11 mouse cellular contexts compared by ENCODE assay signal in the genomic region with DNA sequence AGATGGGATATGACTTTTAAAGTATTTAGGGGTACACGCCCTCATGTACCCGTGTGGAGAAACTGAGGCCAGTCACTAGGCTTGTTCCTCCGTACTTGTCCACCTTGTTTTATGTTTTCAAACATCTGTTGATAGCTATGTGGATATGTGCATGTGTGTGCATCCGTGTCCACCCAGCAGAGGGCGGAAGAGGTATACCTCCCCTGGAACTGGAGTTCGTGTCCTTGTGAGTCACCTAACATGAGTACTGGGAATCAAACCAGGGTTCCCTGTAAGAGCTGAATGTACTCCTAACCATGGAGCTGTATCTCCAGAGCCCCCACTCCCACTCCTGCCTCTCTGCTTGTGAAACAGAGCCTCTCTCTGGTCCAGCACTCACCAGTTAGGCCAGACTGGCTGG.
DNase-seq lines count a peak whose midpoint lies in the region; ATAC-seq and TF ChIP-seq lines count a peak whose summit lies in the region.
"Had no signal": no experiment of that assay in that cellular context is flagged by ENCODE, and none has a peak within 500 bp of the region (broad histone marks: within the 10 kb centered on the region; RNA-seq: fewer than 3 reads in every experiment).

No protein-coding gene starts in this region.

- DNase-seq in forebrain, postnatal 0 days: no peak
- no peak for DNase-seq in forebrain, embryonic 10.5 days (ENCODE audit: extremely low spot score, low spot score)
- DNase-seq in midbrain, embryonic 10.5 days (ENCODE audit: low spot score): peak; percentile 24
- no peak for DNase-seq in midbrain, postnatal 0 days (ENCODE audit: low spot score)
- DNase-seq in kidney, postnatal 36 days: peak; percentile 24 to 42
- peak; percentile 19 to 29 for DNase-seq in thymus, postnatal 36 days
- DNase-seq in hindbrain, embryonic 14.5 days (ENCODE audit: low spot score): no peak
- DNase-seq in layer of hippocampus, adult 18-20 months (ENCODE audit: low spot score in 2 of 2): no peak
- DNase-seq: gastrocnemius, postnatal 36 days had no signal

- H3K9me3 ChIP-seq in forebrain, postnatal 0 days (ENCODE audit: low read length): no peaks in the 10 kb centered on the region
- no peaks in the 10 kb centered on the region for H3K9me3 ChIP-seq in forebrain, embryonic 10.5 days
- H3K9me3 ChIP-seq in midbrain, embryonic 10.5 days (replicated peaks): no peaks in the 10 kb centered on the region
- no peaks in the 10 kb centered on the region for H3K9me3 ChIP-seq in midbrain, postnatal 0 days (ENCODE audit: low read length)
- H3K9me3 ChIP-seq in hindbrain, embryonic 14.5 days (ENCODE audit: control insufficient read depth, low read length): no peaks in the 10 kb centered on the region
- H3K9me3 ChIP-seq: limb, embryonic 15.5 days; neural tube, embryonic 12.5 days had no signal

- H3K27me3 ChIP-seq in forebrain, postnatal 0 days (ENCODE audit: insufficient read depth, low read length): no peaks in the 10 kb centered on the region
- no peaks in the 10 kb centered on the region for H3K27me3 ChIP-seq in forebrain, embryonic 10.5 days (ENCODE audit: poor library complexity, severe bottlenecking)
- no peaks in the 10 kb centered on the region for H3K27me3 ChIP-seq in midbrain, embryonic 10.5 days (ENCODE audit: low read depth, poor library complexity, severe bottlenecking)
- H3K27me3 ChIP-seq in midbrain, postnatal 0 days (ENCODE audit: insufficient read depth, low read length): no peaks in the 10 kb centered on the region
- H3K27me3 ChIP-seq in hindbrain, embryonic 14.5 days (ENCODE audit: control insufficient read depth, insufficient read depth, low read length): no peaks in the 10 kb centered on the region
- H3K27me3 ChIP-seq: limb, embryonic 15.5 days; neural tube, embryonic 12.5 days had no signal

- ATAC-seq in forebrain, postnatal 0 days: no peak
- ATAC-seq in midbrain, postnatal 0 days (ENCODE audit: low FRiP score): no peak
- no peak for ATAC-seq in hindbrain, embryonic 14.5 days (ENCODE audit: low FRiP score)

- H3K4me1 ChIP-seq in forebrain, postnatal 0 days (ENCODE audit: insufficient read depth): no peaks in the 10 kb centered on the region
- H3K4me1 ChIP-seq in forebrain, embryonic 10.5 days: no peaks in the 10 kb centered on the region
- no peaks in the 10 kb centered on the region for H3K4me1 ChIP-seq in midbrain, embryonic 10.5 days
- no peaks in the 10 kb centered on the region for H3K4me1 ChIP-seq in midbrain, postnatal 0 days (ENCODE audit: insufficient read depth, low read length)
- no peaks in the 10 kb centered on the region for H3K4me1 ChIP-seq in hindbrain, embryonic 14.5 days (replicated peaks; ENCODE audit: control insufficient read depth, insufficient read depth, low read length)
- H3K4me1 ChIP-seq: limb, embryonic 15.5 days; neural tube, embryonic 12.5 days had no signal

- no peak overlapping the region for H3K4me2 ChIP-seq in forebrain, postnatal 0 days (ENCODE audit: low read depth)
- no peak overlapping the region for H3K4me2 ChIP-seq in midbrain, postnatal 0 days (ENCODE audit: low read depth, low read length, poor library complexity, severe bottlenecking)
- no peak overlapping the region for H3K4me2 ChIP-seq in hindbrain, embryonic 14.5 days (replicated peaks)
- H3K4me2 ChIP-seq: limb, embryonic 15.5 days; neural tube, embryonic 12.5 days had no signal

- H3K36me3 ChIP-seq in forebrain, postnatal 0 days (ENCODE audit: insufficient read depth): peaks cover 82% of the 10 kb centered on the region
- peaks cover 88% of the 10 kb centered on the region for H3K36me3 ChIP-seq in forebrain, embryonic 10.5 days (replicated peaks)
- H3K36me3 ChIP-seq in midbrain, embryonic 10.5 days: peaks cover 95% of the 10 kb centered on the region
- H3K36me3 ChIP-seq in midbrain, postnatal 0 days (ENCODE audit: insufficient read depth, low read length): peaks cover 37% of the 10 kb centered on the region
- H3K36me3 ChIP-seq in hindbrain, embryonic 14.5 days (replicated peaks; ENCODE audit: control insufficient read depth, insufficient read depth): peaks cover 96% of the 10 kb centered on the region

- H3K9ac ChIP-seq in forebrain, postnatal 0 days: no peak overlapping the region
- H3K9ac ChIP-seq in midbrain, postnatal 0 days (replicated peaks; ENCODE audit: low read length, poor library complexity, severe bottlenecking): no peak overlapping the region
- no peak overlapping the region for H3K9ac ChIP-seq in hindbrain, embryonic 14.5 days
- H3K9ac ChIP-seq: limb, embryonic 15.5 days; neural tube, embryonic 12.5 days had no signal

- TF ChIP-seq CTCF in forebrain, postnatal 0 days (IDR thresholded peaks at IDR 0.05; ENCODE audit: low read depth): 0 out of 2 replicates have a peak, but pooled peaks have one; percentile 22
- no peak for TF ChIP-seq CTCF in midbrain, postnatal 0 days (IDR thresholded peaks at IDR 0.05)

- WGBS in forebrain, postnatal 0 days: 94% methylated on average over 6 of the region's 6 CpGs
- WGBS in forebrain, embryonic 10.5 days: 87% methylated on average over 6 of the region's 6 CpGs
- WGBS in midbrain, embryonic 10.5 days: 87% methylated on average over 6 of the region's 6 CpGs
- WGBS in midbrain, postnatal 0 days: 87% methylated on average over 6 of the region's 6 CpGs
- WGBS in hindbrain, embryonic 14.5 days: 94% methylated on average over 6 of the region's 6 CpGs

- H3K27ac ChIP-seq in forebrain, postnatal 0 days (ENCODE audit: low read depth, low read length): no peak overlapping the region
- H3K27ac ChIP-seq in forebrain, embryonic 10.5 days: no peak overlapping the region
- H3K27ac ChIP-seq in midbrain, embryonic 10.5 days (replicated peaks): no peak overlapping the region
- H3K27ac ChIP-seq in midbrain, postnatal 0 days (ENCODE audit: low read depth, low read length): no peak overlapping the region
- no peak overlapping the region for H3K27ac ChIP-seq in hindbrain, embryonic 14.5 days
- H3K27ac ChIP-seq: limb, embryonic 15.5 days; neural tube, embryonic 12.5 days had no signal

- no peak overlapping the region for H3K4me3 ChIP-seq in forebrain, postnatal 0 days (ENCODE audit: low read depth, low read length)
- H3K4me3 ChIP-seq in forebrain, embryonic 10.5 days: no peak overlapping the region
- no peak overlapping the region for H3K4me3 ChIP-seq in midbrain, embryonic 10.5 days
- H3K4me3 ChIP-seq in midbrain, postnatal 0 days (ENCODE audit: low read depth, low read length): no peak overlapping the region
- H3K4me3 ChIP-seq in hindbrain, embryonic 14.5 days (replicated peaks; ENCODE audit: low read length): no peak overlapping the region
- H3K4me3 ChIP-seq: limb, embryonic 15.5 days; neural tube, embryonic 12.5 days had no signal

Comparison
In these comparisons a context has a peak if more than half of its experiments do, and no peak if none do; other contexts are left out.
1. DNase-seq: peak in midbrain, embryonic 10.5 days (single experiment), kidney, postnatal 36 days (2 of 2) and thymus, postnatal 36 days (2 of 2); none in forebrain, postnatal 0 days (single experiment), forebrain, embryonic 10.5 days (single experiment), midbrain, postnatal 0 days (single experiment), hindbrain, embryonic 14.5 days (single experiment) and layer of hippocampus, adult 18-20 months (0 of 2).